Mouse (Mus musculus) neural tube, embryonic 14.5 days (tissue): ENCODE data around the gene Cdk2. TPM values are rescaled to one million over a fixed set of nuclear protein-coding genes. Genes with fewer than 3 reads are reported as not detected.

ENCODE experiments used
- ATAC-seq: fragments of 200-750 bp; cut with Nextera tagmentation; 2 replicates; pipeline ENCODE4 v1.8.0; 2017; ENCODE audit warnings: low read depth, mild to moderate bottlenecking, moderate TSS enrichment, moderate library complexity
- H3K27ac ChIP-seq: fragments of 300-500 bp; sonication (generic); 2 replicates; pipeline ENCODE4 v1.5.1; 2014; ENCODE audit warnings: low read depth, mild to moderate bottlenecking, control low read depth, low read length, moderate library complexity, mixed read lengths
- H3K27me3 ChIP-seq: fragments of 300-500 bp; sonication (generic); 2 replicates; pipeline ENCODE4 v1.6.1; 2014; ENCODE audit warnings: low read length; ENCODE audit not compliant: control insufficient read depth, insufficient read depth
- H3K36me3 ChIP-seq: fragments of 300-500 bp; sonication (generic); 2 replicates; pipeline ENCODE4 v1.6.1; 2014; ENCODE audit warnings: low read length, mixed read lengths; ENCODE audit not compliant: control insufficient read depth, insufficient read depth
- H3K4me1 ChIP-seq: fragments of 300-500 bp; sonication (generic); 2 replicates; pipeline ENCODE4 v1.6.1; 2014; ENCODE audit warnings: low read length; ENCODE audit not compliant: control insufficient read depth, insufficient read depth
- H3K4me2 ChIP-seq: fragments of 300-500 bp; sonication (generic); 2 replicates; pipeline ENCODE4 v1.6.1; 2014; ENCODE audit warnings: mild to moderate bottlenecking, low read depth, low read length, control low read depth
- H3K4me3 ChIP-seq: fragments of 300-500 bp; sonication (generic); 2 replicates; pipeline ENCODE4 v1.5.1; 2014; ENCODE audit warnings: low read depth, low read length, control low read depth, mixed read lengths
- H3K9ac ChIP-seq: fragments of 300-500 bp; sonication (generic); replicated peaks from 2 replicates; pipeline ENCODE4 v1.6.1; 2014; ENCODE audit warnings: low read depth, mild to moderate bottlenecking, control low read depth, low read length, mixed read lengths
- H3K9me3 ChIP-seq: fragments of 300-500 bp; sonication (generic); 2 replicates; pipeline ENCODE4 v1.6.1; 2016; ENCODE audit warnings: low read length; ENCODE audit not compliant: control insufficient read depth
- WGBS: fragments of 180-500 bp; shearing (Covaris S2); extraction: QIAGEN DNeasy Blood & Tissue Kit; methylation state at CpG from one replicate; pipeline ENCODE4 v1.1.7; 2014; 5-methylcytosine and 5-hydroxymethylcytosine counted together
- polyA plus RNA-seq: library from polyadenylated mRNA; unstranded; fragments of >200 nt; fragmentation: Nextera tagmentation; extraction: Ambion mirVana; gene quantifications from 2 replicates; pipeline ENCODE4 v1.2.1, GENCODE M21; 2014

Cdk2 gene
- polyA plus RNA-seq, 1 experiment from 2014 or later, result 8.6 TPM

DNA sequence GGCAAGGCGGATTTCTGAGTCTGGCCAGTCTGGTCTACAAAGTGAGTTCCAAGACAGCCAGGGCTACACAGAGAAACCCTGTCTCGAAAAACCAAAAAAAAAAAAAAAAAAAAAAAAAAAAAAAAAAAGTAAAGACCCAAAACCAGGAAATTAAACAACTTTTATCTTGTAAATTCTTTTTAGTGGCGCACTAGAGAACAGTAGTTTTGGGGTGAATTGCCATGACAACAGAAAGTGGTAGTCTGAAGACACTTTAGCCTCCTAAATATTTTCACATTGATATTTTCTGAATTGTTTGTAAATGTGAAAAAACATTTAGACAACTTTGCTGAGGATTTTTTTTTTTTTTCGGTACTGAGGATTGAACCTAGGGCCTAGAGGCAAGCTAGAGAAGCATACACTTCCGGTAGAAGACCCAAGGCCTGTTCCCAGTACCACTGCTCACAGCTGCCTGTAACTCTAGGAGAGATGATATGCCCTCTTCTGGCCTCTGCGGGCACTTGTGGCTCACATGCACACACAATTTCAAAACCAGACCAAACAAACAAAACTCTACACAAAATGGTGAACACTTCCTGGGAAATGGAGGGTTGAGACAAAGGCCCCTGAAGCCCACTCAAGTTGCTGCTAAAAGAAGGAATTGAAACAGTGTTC, 7.6 kb downstream of the Cdk2 start:
- H3K9me3 ChIP-seq, result no peaks in the 10 kb centered on the region
- H3K4me3 ChIP-seq, result peak overlapping the region; percentile 24; the same call in 1 of the 2 replicates
- no peak for ATAC-seq
- WGBS, result 93% methylated on average over 6 of the region's 6 CpGs
- H3K9ac ChIP-seq, result no peak overlapping the region
- H3K4me2 ChIP-seq, result peak overlapping the region; percentile 39
- H3K36me3 ChIP-seq, result no peaks in the 10 kb centered on the region
- peak overlapping the region; percentile 61; the same call in 1 of the 2 replicates for H3K27ac ChIP-seq
- H3K27me3 ChIP-seq, result no peaks in the 10 kb centered on the region
- peaks cover 10% of the 10 kb centered on the region for H3K4me1 ChIP-seq

DNA sequence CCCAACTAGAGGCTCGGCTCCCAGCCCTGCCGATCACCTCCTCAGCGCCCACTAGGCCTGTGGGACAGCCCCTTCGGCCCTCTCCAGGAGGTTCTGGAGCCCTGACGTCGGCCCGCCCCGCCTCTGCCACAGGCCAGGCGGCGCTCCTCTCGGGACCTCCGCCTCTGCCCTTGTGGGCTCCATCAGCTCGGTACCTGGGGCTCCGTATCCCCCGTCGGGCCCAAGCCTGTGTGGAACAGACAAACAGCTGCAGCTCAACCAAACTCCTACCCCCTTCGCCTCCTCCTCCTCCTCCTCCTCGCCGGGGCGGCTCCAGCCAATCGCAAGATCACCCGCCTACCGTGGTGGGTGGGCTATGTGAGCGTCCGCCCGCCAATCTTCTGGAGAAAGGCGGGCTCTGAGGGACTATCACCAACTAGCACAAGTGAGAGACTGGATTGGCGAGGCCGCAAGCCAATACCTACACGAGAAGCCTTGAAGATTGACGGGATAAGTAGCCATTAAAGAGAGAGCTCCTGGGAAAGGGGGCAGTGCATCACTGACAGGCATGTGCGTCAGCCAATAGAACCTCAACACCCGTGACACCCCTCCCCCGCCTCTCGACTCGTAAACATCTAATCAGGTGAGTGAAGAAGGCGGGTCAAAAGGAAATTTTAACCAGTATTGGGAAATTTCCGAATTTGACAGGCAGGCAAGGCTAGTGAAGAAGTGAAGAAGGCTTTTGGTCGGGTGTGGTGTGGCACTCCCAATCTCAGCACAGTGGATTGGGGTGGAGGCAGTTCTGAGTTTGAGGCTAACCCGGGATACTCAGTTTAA, 8.6 kb downstream of the Cdk2 start, which contains the start of gene Rab5b:
Gene Rab5b (minus strand): TSS at position 273 of the 816 bp plus-strand sequence.
- Histone ChIP-seq H3K4me2 (peak within 1 kb of the TSS; percentile 76), H3K9ac (peak within 1 kb of the TSS; percentile 97), H3K4me1 (peaks cover 10% of the 10 kb centered on the region), H3K4me3 (peak within 1 kb of the TSS; percentile 90), H3K9me3 (no peaks in the 10 kb centered on the region), H3K36me3 (no peaks in the 10 kb centered on the region), H3K27ac (peak within 1 kb of the TSS; percentile 96), H3K27me3 (no peaks in the 10 kb centered on the region)
- ATAC-seq, result peak; percentile 99
- 2% methylated on average over 35 of the region's 40 CpGs for WGBS

- Histone ChIP-seq H3K4me3 (peak overlapping the region; percentile 90), H3K9me3 (no peaks in the 10 kb centered on the region), H3K4me1 (peaks cover 10% of the 10 kb centered on the region), H3K9ac (peak overlapping the region; percentile 97), H3K27me3 (no peaks in the 10 kb centered on the region), H3K27ac (peak overlapping the region; percentile 96), H3K4me2 (peak overlapping the region; percentile 76), H3K36me3 (no peaks in the 10 kb centered on the region)
- 2% methylated on average over 22 of the region's 22 CpGs for WGBS
- ATAC-seq, result no peak
Observed at GRCm38 (mm10) chr10:128695411-128695991, 9.3 kb downstream of the Cdk2 start.

- H3K4me2 ChIP-seq, result peak overlapping the region; percentile 89
- WGBS, result 3% methylated on average over 9 of the region's 9 CpGs
- no peak overlapping the region for H3K9ac ChIP-seq
- no peaks in the 10 kb centered on the region for H3K27me3 ChIP-seq
- peak overlapping the region; percentile 62 for H3K4me3 ChIP-seq
- H3K4me1 ChIP-seq, result peaks cover 6% of the 10 kb centered on the region
- H3K9me3 ChIP-seq, result no peaks in the 10 kb centered on the region
- ATAC-seq, result 0 out of 2 replicates have a peak, but pooled peaks have one; percentile 18
- H3K27ac ChIP-seq, result peak overlapping the region; percentile 78; the same call in 1 of the 2 replicates
- H3K36me3 ChIP-seq, result 0 out of 2 replicates have a peak, but pooled peaks cover 5% of the 10 kb centered on the region
Observed at GRCm38 (mm10) chr10:128674469-128675008, 30.3 kb downstream of the Cdk2 start.

GRCm38 (mm10) chr10:128673763-128674468, 30.9 kb downstream of the Cdk2 start, which contains the start of gene Suox:
Gene Suox (minus strand): TSS chr10:128674073.
- Histone ChIP-seq H3K27me3 (no peaks in the 10 kb centered on the region), H3K27ac (peak within 1 kb of the TSS; percentile 78), H3K4me3 (peak within 1 kb of the TSS; percentile 62), H3K4me1 (peaks cover 6% of the 10 kb centered on the region), H3K4me2 (peak within 1 kb of the TSS; percentile 89), H3K36me3 (no peaks in the 10 kb centered on the region), H3K9me3 (no peaks in the 10 kb centered on the region), H3K9ac (peak within 1 kb of the TSS; percentile 66)
- under 1% methylated on average over 60 of the region's 60 CpGs for WGBS
- ATAC-seq, result peak; percentile 94

GRCm38 (mm10) chr10:128671148-128671547, 33.7 kb downstream of the Cdk2 start:
- no peaks in the 10 kb centered on the region for H3K27me3 ChIP-seq
- no peak overlapping the region for H3K4me2 ChIP-seq
- H3K36me3 ChIP-seq, result no peaks in the 10 kb centered on the region
- no peak for ATAC-seq
- H3K27ac ChIP-seq, result no peak overlapping the region
- H3K4me3 ChIP-seq, result no peak overlapping the region
- no peaks in the 10 kb centered on the region for H3K9me3 ChIP-seq
- 92% methylated on average over 9 of the region's 9 CpGs for WGBS
- H3K4me1 ChIP-seq, result peaks cover 6% of the 10 kb centered on the region
- H3K9ac ChIP-seq, result no peak overlapping the region

- Histone ChIP-seq H3K9ac (peak overlapping the region; percentile 63), H3K4me2 (peak overlapping the region; percentile 78), H3K4me3 (peak overlapping the region; percentile 67), H3K36me3 (no peaks in the 10 kb centered on the region), H3K4me1 (peaks cover 6% of the 10 kb centered on the region), H3K9me3 (no peaks in the 10 kb centered on the region), H3K27me3 (no peaks in the 10 kb centered on the region), H3K27ac (peak overlapping the region; percentile 78)
- under 1% methylated on average over 38 of the region's 42 CpGs for WGBS
- peak; percentile 64 for ATAC-seq
Observed at GRCm38 (mm10) chr10:128668790-128669672, 35.8 kb downstream of the Cdk2 start.
